Comparison of ENCODE assay signal across 27 mouse cellular contexts in genomic region chr3:88482336-88482735, GRCm38 (mm10). TPM values are rescaled to one million over a fixed set of nuclear protein-coding genes. Genes with fewer than 3 reads are reported as not detected.
A peak's percentile ranks its signal among the peaks of the same experiment; 100 is the strongest.
DNase-seq lines count a peak whose midpoint lies in the region; ATAC-seq and TF ChIP-seq lines count a peak whose summit lies in the region.
"Had no signal": no experiment of that assay in that cellular context is flagged by ENCODE, and none has a peak within 500 bp of the region (broad histone marks: within the 10 kb centered on the region; RNA-seq: fewer than 3 reads in every experiment).

No protein-coding gene starts in this region.

- 30% methylated on average over 18 of the region's 18 CpGs for WGBS in forebrain, embryonic 13.5 days
- WGBS in forebrain, embryonic 11.5 days: 27% methylated on average over 18 of the region's 18 CpGs
- 40% methylated on average over 18 of the region's 18 CpGs for WGBS in kidney, postnatal 0 days
- WGBS in midbrain, embryonic 13.5 days: 25% methylated on average over 18 of the region's 18 CpGs
- 42% methylated on average over 18 of the region's 18 CpGs for WGBS in midbrain, postnatal 0 days

- no peak for DNase-seq in forebrain, embryonic 11.5 days (ENCODE audit: low spot score)
- DNase-seq in kidney, postnatal 0 days (ENCODE audit: low spot score): no peak
- DNase-seq in kidney, postnatal 36 days: no peak
- no peak for DNase-seq in midbrain, postnatal 0 days (ENCODE audit: low spot score)
- DNase-seq in brain, adult 2 months (ENCODE audit: low read depth, low spot score): peak; percentile 57
- DNase-seq in adrenal gland, postnatal 25 days: no peak
- DNase-seq: cerebellum, adult 18-20 months; cerebellum, postnatal 14 days; gastrocnemius, postnatal 25 days; heart, adult 2 months; heart, postnatal 4 days; kidney, postnatal 4 days; liver, embryonic 13.5 days; lung, embryonic 14.5 days; lung, postnatal 36 days; right cerebral cortex, postnatal 4 days; thymus, adult 18-20 months; thymus, postnatal 36 days had no signal

- H3K27me3 ChIP-seq in forebrain, embryonic 13.5 days: peaks cover 54% of the 10 kb centered on the region
- H3K27me3 ChIP-seq in forebrain, embryonic 11.5 days (ENCODE audit: control insufficient read depth, insufficient read depth, low read length): peaks cover 37% of the 10 kb centered on the region
- H3K27me3 ChIP-seq in kidney, postnatal 0 days (ENCODE audit: insufficient read depth, low read length): no peaks in the 10 kb centered on the region
- peaks cover 63% of the 10 kb centered on the region for H3K27me3 ChIP-seq in midbrain, embryonic 13.5 days
- peaks cover 20% of the 10 kb centered on the region for H3K27me3 ChIP-seq in midbrain, postnatal 0 days (ENCODE audit: insufficient read depth, low read length)

- H3K27ac ChIP-seq in forebrain, embryonic 13.5 days: no peak overlapping the region
- no peak overlapping the region for H3K27ac ChIP-seq in forebrain, embryonic 11.5 days (ENCODE audit: low read depth, low read length)
- H3K27ac ChIP-seq in kidney, postnatal 0 days: no peak overlapping the region
- H3K27ac ChIP-seq in midbrain, embryonic 13.5 days: no peak overlapping the region
- no peak overlapping the region for H3K27ac ChIP-seq in midbrain, postnatal 0 days (ENCODE audit: low read depth, low read length)
- H3K27ac ChIP-seq: embryonic facial prominence, embryonic 12.5 days; forebrain, embryonic 15.5 days; heart, adult 2 months; liver, embryonic 13.5 days; stomach, embryonic 15.5 days had no signal

- H3K4me1 ChIP-seq in forebrain, embryonic 13.5 days: peaks cover 21% of the 10 kb centered on the region
- H3K4me1 ChIP-seq in forebrain, embryonic 11.5 days (replicated peaks; ENCODE audit: control insufficient read depth, insufficient read depth, low read length): peaks cover 7% of the 10 kb centered on the region; the same call in 1 of the 2 replicates
- no peaks in the 10 kb centered on the region for H3K4me1 ChIP-seq in kidney, postnatal 0 days (replicated peaks; ENCODE audit: insufficient read depth, low read length)
- H3K4me1 ChIP-seq in midbrain, embryonic 13.5 days (replicated peaks): peaks cover 9% of the 10 kb centered on the region
- H3K4me1 ChIP-seq in midbrain, postnatal 0 days (ENCODE audit: insufficient read depth, low read length): no peaks in the 10 kb centered on the region

- peak overlapping the region; percentile 21; the same call in 1 of the 2 replicates for H3K9ac ChIP-seq in forebrain, embryonic 13.5 days
- H3K9ac ChIP-seq in forebrain, embryonic 11.5 days (ENCODE audit: low read length): no peak overlapping the region
- H3K9ac ChIP-seq in kidney, postnatal 0 days (ENCODE audit: low read depth, low read length): no peak overlapping the region
- H3K9ac ChIP-seq in midbrain, embryonic 13.5 days (replicated peaks): peak overlapping the region; percentile 46; the same call in 1 of the 2 replicates
- no peak overlapping the region for H3K9ac ChIP-seq in midbrain, postnatal 0 days (replicated peaks; ENCODE audit: low read length, poor library complexity, severe bottlenecking)
- H3K9ac ChIP-seq: embryonic facial prominence, embryonic 12.5 days; forebrain, embryonic 15.5 days; liver, embryonic 13.5 days; lung, embryonic 14.5 days; stomach, embryonic 15.5 days had no signal

- ATAC-seq in forebrain, embryonic 13.5 days: no peak
- no peak for ATAC-seq in forebrain, embryonic 11.5 days (replicated peaks; ENCODE audit: low FRiP score)
- 0 out of 2 replicates have a peak, but pooled peaks have one; percentile 29 for ATAC-seq in kidney, postnatal 0 days (replicated peaks; ENCODE audit: low FRiP score, low read depth)
- ATAC-seq in midbrain, embryonic 13.5 days: no peak
- ATAC-seq in midbrain, postnatal 0 days (ENCODE audit: low FRiP score): no peak
- ATAC-seq: CD4-positive, CD25-positive, alpha-beta regulatory T cell, adult 4 months; forebrain, embryonic 15.5 days; intestine, postnatal 0 days had no signal

- no peak overlapping the region for H3K4me2 ChIP-seq in forebrain, embryonic 13.5 days
- H3K4me2 ChIP-seq in forebrain, embryonic 11.5 days (ENCODE audit: low read depth, low read length, severe bottlenecking): no peak overlapping the region
- H3K4me2 ChIP-seq in kidney, postnatal 0 days (ENCODE audit: low read length): no peak overlapping the region
- no peak overlapping the region for H3K4me2 ChIP-seq in midbrain, embryonic 13.5 days (replicated peaks)
- H3K4me2 ChIP-seq in midbrain, postnatal 0 days (ENCODE audit: low read depth, low read length, poor library complexity, severe bottlenecking): no peak overlapping the region
- H3K4me2 ChIP-seq: embryonic facial prominence, embryonic 12.5 days; forebrain, embryonic 15.5 days; liver, embryonic 13.5 days; lung, embryonic 14.5 days; stomach, embryonic 15.5 days had no signal

- H3K9me3 ChIP-seq in forebrain, embryonic 13.5 days (replicated peaks): no peaks in the 10 kb centered on the region
- no peaks in the 10 kb centered on the region for H3K9me3 ChIP-seq in forebrain, embryonic 11.5 days (ENCODE audit: control insufficient read depth, low read length)
- no peaks in the 10 kb centered on the region for H3K9me3 ChIP-seq in kidney, postnatal 0 days (replicated peaks; ENCODE audit: low read length)
- no peaks in the 10 kb centered on the region for H3K9me3 ChIP-seq in midbrain, embryonic 13.5 days
- no peaks in the 10 kb centered on the region for H3K9me3 ChIP-seq in midbrain, postnatal 0 days (ENCODE audit: low read length)
- H3K9me3 ChIP-seq: embryonic facial prominence, embryonic 12.5 days; forebrain, embryonic 15.5 days; liver, embryonic 13.5 days; megakaryocyte, embryonic 14.5 days; stomach, embryonic 15.5 days had no signal

- H3K36me3 ChIP-seq in forebrain, embryonic 13.5 days (ENCODE audit: poor library complexity, severe bottlenecking): peaks cover 1% of the 10 kb centered on the region; the same call in 1 of the 2 replicates
- H3K36me3 ChIP-seq in forebrain, embryonic 11.5 days (ENCODE audit: control insufficient read depth, insufficient read depth, low read length): no peaks in the 10 kb centered on the region
- H3K36me3 ChIP-seq in kidney, postnatal 0 days (ENCODE audit: insufficient read depth, low read length): peaks cover 36% of the 10 kb centered on the region
- peaks cover 8% of the 10 kb centered on the region; the same call in 1 of the 2 replicates for H3K36me3 ChIP-seq in midbrain, embryonic 13.5 days
- H3K36me3 ChIP-seq in midbrain, postnatal 0 days (ENCODE audit: insufficient read depth, low read length): peaks cover 48% of the 10 kb centered on the region
- H3K36me3 ChIP-seq: forebrain, embryonic 15.5 days had no signal

- no peak for TF ChIP-seq CTCF in kidney, postnatal 0 days (IDR thresholded peaks at IDR 0.05; ENCODE audit: low read depth)
- no peak for TF ChIP-seq CTCF in midbrain, postnatal 0 days (IDR thresholded peaks at IDR 0.05)

- H3K4me3 ChIP-seq in forebrain, embryonic 13.5 days: no peak overlapping the region
- no peak overlapping the region for H3K4me3 ChIP-seq in forebrain, embryonic 11.5 days (ENCODE audit: low read depth, low read length)
- no peak overlapping the region for H3K4me3 ChIP-seq in kidney, postnatal 0 days (replicated peaks; ENCODE audit: low read depth, low read length)
- H3K4me3 ChIP-seq in midbrain, embryonic 13.5 days (replicated peaks): no peak overlapping the region
- no peak overlapping the region for H3K4me3 ChIP-seq in midbrain, postnatal 0 days (ENCODE audit: low read depth, low read length)
- H3K4me3 ChIP-seq: embryonic facial prominence, embryonic 12.5 days; erythroblast, embryonic 14.5 days; forebrain, embryonic 15.5 days; heart, adult 2 months; liver, embryonic 13.5 days; megakaryocyte, embryonic 14.5 days; stomach, embryonic 15.5 days had no signal

RNA-seq across cellular contexts. Expression of gene Sema4a, which starts 21.4 kb away (rescaled TPM):
- polyA plus RNA-seq in forebrain, embryonic 13.5 days (2015; fragmentation: Nextera tagmentation; extraction: Ambion mirVana): 13.7 and 16.7 TPM in 2 replicates
- 9.3 and 10.3 TPM in 2 replicates for polyA plus RNA-seq in forebrain, embryonic 11.5 days (2014; fragmentation: Nextera tagmentation; extraction: Ambion mirVana)
- 32.6 and 33.3 TPM in 2 replicates for polyA plus RNA-seq in kidney, postnatal 0 days (2015; fragmentation: Nextera tagmentation; extraction: Ambion mirVana)
- 28.8 and 31.1 TPM in 2 replicates for polyA plus RNA-seq in midbrain, embryonic 13.5 days (2015; fragmentation: Nextera tagmentation; extraction: Ambion mirVana)
- 52.6 and 62.0 TPM in 2 replicates for total RNA-seq in midbrain, postnatal 0 days (2014; rRNA removed)
- polyA plus RNA-seq in midbrain, postnatal 0 days (2015; fragmentation: Nextera tagmentation; extraction: Ambion mirVana): 42.1 and 44.2 TPM in 2 replicates
- 6.0 and 6.2 TPM in 2 replicates for total RNA-seq in adrenal gland, postnatal 25 days (2021)

RNA-seq across cellular contexts. Expression of gene Lmna, which starts 27.4 kb away (rescaled TPM):
- 12.1 and 15.5 TPM in 2 replicates for polyA plus RNA-seq in forebrain, embryonic 13.5 days (2015; fragmentation: Nextera tagmentation; extraction: Ambion mirVana)
- 19.4 and 20.4 TPM in 2 replicates for polyA plus RNA-seq in forebrain, embryonic 11.5 days (2014; fragmentation: Nextera tagmentation; extraction: Ambion mirVana)
- 99.3 and 108 TPM in 2 replicates for polyA plus RNA-seq in kidney, postnatal 0 days (2015; fragmentation: Nextera tagmentation; extraction: Ambion mirVana)
- polyA plus RNA-seq in midbrain, embryonic 13.5 days (2015; fragmentation: Nextera tagmentation; extraction: Ambion mirVana): 21.4 and 23.4 TPM in 2 replicates
- total RNA-seq in midbrain, postnatal 0 days (2014; rRNA removed): 57.6 and 75.0 TPM in 2 replicates
- polyA plus RNA-seq in midbrain, postnatal 0 days (2015; fragmentation: Nextera tagmentation; extraction: Ambion mirVana): 74.1 and 77.2 TPM in 2 replicates
- 90.6 and 91.1 TPM in 2 replicates for total RNA-seq in adrenal gland, postnatal 25 days (2021)

RNA-seq across cellular contexts. Expression of gene Mex3a, which starts 49.9 kb away (rescaled TPM):
- polyA plus RNA-seq in forebrain, embryonic 13.5 days (2015; fragmentation: Nextera tagmentation; extraction: Ambion mirVana): 51.5 and 52.6 TPM in 2 replicates
- polyA plus RNA-seq in forebrain, embryonic 11.5 days (2014; fragmentation: Nextera tagmentation; extraction: Ambion mirVana): 44.4 and 46.2 TPM in 2 replicates
- 12.5 and 13.8 TPM in 2 replicates for polyA plus RNA-seq in kidney, postnatal 0 days (2015; fragmentation: Nextera tagmentation; extraction: Ambion mirVana)
- polyA plus RNA-seq in midbrain, embryonic 13.5 days (2015; fragmentation: Nextera tagmentation; extraction: Ambion mirVana): 49.5 and 51.5 TPM in 2 replicates
- 56.9 and 58.2 TPM in 2 replicates for total RNA-seq in midbrain, postnatal 0 days (2014; rRNA removed)
- polyA plus RNA-seq in midbrain, postnatal 0 days (2015; fragmentation: Nextera tagmentation; extraction: Ambion mirVana): 15.4 and 16.1 TPM in 2 replicates
- 3.3 and 3.5 TPM in 2 replicates for total RNA-seq in adrenal gland, postnatal 25 days (2021)

RNA-seq across cellular contexts. Expression of gene Slc25a44, which starts 57.4 kb away (rescaled TPM):
- 23.0 and 26.2 TPM in 2 replicates for polyA plus RNA-seq in forebrain, embryonic 13.5 days (2015; fragmentation: Nextera tagmentation; extraction: Ambion mirVana)
- 22.6 and 23.1 TPM in 2 replicates for polyA plus RNA-seq in forebrain, embryonic 11.5 days (2014; fragmentation: Nextera tagmentation; extraction: Ambion mirVana)
- polyA plus RNA-seq in kidney, postnatal 0 days (2015; fragmentation: Nextera tagmentation; extraction: Ambion mirVana): 17.1 and 17.7 TPM in 2 replicates
- polyA plus RNA-seq in midbrain, embryonic 13.5 days (2015; fragmentation: Nextera tagmentation; extraction: Ambion mirVana): 28.7 and 29.7 TPM in 2 replicates
- 62.5 and 63.8 TPM in 2 replicates for total RNA-seq in midbrain, postnatal 0 days (2014; rRNA removed)
- polyA plus RNA-seq in midbrain, postnatal 0 days (2015; fragmentation: Nextera tagmentation; extraction: Ambion mirVana): 35.9 and 38.7 TPM in 2 replicates
- total RNA-seq in adrenal gland, postnatal 25 days (2021): 42.9 and 45.9 TPM in 2 replicates

Comparison
In these comparisons a context has a peak if more than half of its experiments do, and no peak if none do; other contexts are left out.
1. H3K9ac ChIP-seq: peak in forebrain, embryonic 13.5 days (single experiment) and midbrain, embryonic 13.5 days (single experiment); none in forebrain, embryonic 11.5 days (single experiment), kidney, postnatal 0 days (single experiment) and midbrain, postnatal 0 days (single experiment).